Mouse (Mus musculus) intestine, embryonic 15.5 days (tissue): ENCODE measurements around the gene 1700023F06Rik. TPM values are rescaled to one million over a fixed set of nuclear protein-coding genes. Genes with fewer than 3 reads are reported as not detected.

Experiments
- ATAC-seq: fragments of 200-750 bp; cut with Nextera tagmentation; 2 replicates; pipeline ENCODE4 v1.8.0; 2017; ENCODE audit warnings: moderate TSS enrichment, moderate library complexity
- H3K27ac ChIP-seq: fragments of 300-500 bp; sonication (generic); 2 replicates; pipeline ENCODE4 v1.5.1; 2015; ENCODE audit warnings: mild to moderate bottlenecking, inconsistent platforms
- H3K27me3 ChIP-seq: fragments of 300-500 bp; sonication (generic); replicated peaks from 2 replicates; pipeline ENCODE4 v1.6.1; 2015; ENCODE audit warnings: inconsistent platforms
- H3K36me3 ChIP-seq: fragments of 300-500 bp; sonication (generic); 2 replicates; pipeline ENCODE4 v1.6.1; 2015; ENCODE audit warnings: inconsistent platforms
- H3K4me1 ChIP-seq: fragments of 300-500 bp; sonication (generic); replicated peaks from 2 replicates; pipeline ENCODE4 v1.6.1; 2015; ENCODE audit warnings: inconsistent platforms
- H3K4me2 ChIP-seq: fragments of 300-500 bp; sonication (generic); replicated peaks from 2 replicates; pipeline ENCODE4 v1.6.1; 2015; ENCODE audit warnings: mild to moderate bottlenecking, inconsistent platforms
- H3K4me3 ChIP-seq: fragments of 300-500 bp; sonication (generic); replicated peaks from 2 replicates; pipeline ENCODE4 v1.5.1; 2015; ENCODE audit warnings: inconsistent platforms
- H3K9ac ChIP-seq: fragments of 300-500 bp; sonication (generic); 2 replicates; pipeline ENCODE4 v1.6.1; 2015; ENCODE audit warnings: inconsistent platforms
- H3K9me3 ChIP-seq: fragments of 300-500 bp; sonication (generic); 2 replicates; pipeline ENCODE4 v1.6.1; 2016; ENCODE audit warnings: inconsistent platforms
- WGBS: fragments of 180-500 bp; shearing (Covaris S2); methylation state at CpG from one replicate; pipeline ENCODE4 v1.1.7; 2015; 5-methylcytosine and 5-hydroxymethylcytosine counted together
- polyA plus RNA-seq: library from polyadenylated mRNA; unstranded; fragments of >200 nt; fragmentation: Nextera tagmentation; extraction: Ambion mirVana; gene quantifications from 2 replicates; pipeline ENCODE4 v1.2.1, GENCODE M21; 2015

The 1700023F06Rik gene
- polyA plus RNA-seq, 1 experiment from 2014 or later: 1.0 TPM

DNA sequence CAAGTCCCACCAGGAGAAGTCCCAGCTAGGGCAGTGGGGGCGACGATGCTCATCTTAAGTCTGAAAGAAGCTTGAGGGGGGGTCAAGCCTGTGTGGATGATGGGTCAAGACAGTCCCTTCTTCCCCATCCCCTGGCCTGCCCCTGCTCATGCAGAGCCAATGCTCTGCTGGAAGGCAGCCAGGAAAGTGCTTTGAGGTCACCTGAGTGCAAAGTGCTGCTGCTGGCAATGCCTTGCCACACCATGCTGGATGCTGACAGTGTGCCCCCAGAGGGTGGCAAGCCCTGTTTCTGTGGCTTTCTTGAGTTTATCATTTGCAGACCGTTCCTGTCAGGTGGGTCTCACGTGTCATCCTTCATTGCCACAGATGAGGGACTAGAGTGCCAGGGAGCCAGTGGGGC is 11.6 kb upstream of the 1700023F06Rik start:
- H3K9me3 ChIP-seq: no peaks in the 10 kb centered on the region
- no peak overlapping the region for H3K27ac ChIP-seq
- H3K36me3 ChIP-seq: peaks cover 15% of the 10 kb centered on the region; the same call in 1 of the 2 replicates
- H3K4me2 ChIP-seq: no peak overlapping the region
- peaks cover 15% of the 10 kb centered on the region for H3K4me1 ChIP-seq
- no peak for ATAC-seq
- no peaks in the 10 kb centered on the region for H3K27me3 ChIP-seq
- H3K9ac ChIP-seq: no peak overlapping the region
- WGBS: 81% methylated on average over 4 of the region's 4 CpGs
- H3K4me3 ChIP-seq: no peak overlapping the region

DNA sequence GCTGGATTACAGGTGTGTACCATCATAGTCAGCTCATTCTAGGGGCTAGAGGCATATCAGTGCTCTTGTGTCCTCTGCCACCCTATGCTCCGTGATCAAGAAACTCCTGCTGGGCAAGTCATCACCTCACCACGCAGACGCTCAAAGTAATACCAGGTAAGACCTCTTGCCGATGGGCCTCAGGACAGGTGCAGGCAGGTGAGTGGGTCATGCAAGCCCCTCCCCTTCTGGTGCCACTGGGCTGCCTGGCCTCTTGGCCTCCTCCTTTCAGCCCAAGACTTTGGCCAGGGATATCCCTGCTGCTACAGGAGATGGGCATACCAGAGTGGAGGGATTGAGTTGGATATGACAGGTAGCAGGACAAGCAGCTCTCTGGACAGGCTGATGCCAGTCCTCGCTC is 10.9 kb upstream of the 1700023F06Rik start:
- no peak overlapping the region for H3K9ac ChIP-seq
- WGBS: 91% methylated on average over 5 of the region's 5 CpGs
- peaks cover 14% of the 10 kb centered on the region; the same call in 1 of the 2 replicates for H3K36me3 ChIP-seq
- H3K4me3 ChIP-seq: no peak overlapping the region
- ATAC-seq: no peak
- H3K27me3 ChIP-seq: no peaks in the 10 kb centered on the region
- H3K4me2 ChIP-seq: no peak overlapping the region
- no peaks in the 10 kb centered on the region for H3K9me3 ChIP-seq
- peaks cover 15% of the 10 kb centered on the region for H3K4me1 ChIP-seq
- H3K27ac ChIP-seq: no peak overlapping the region

DNA sequence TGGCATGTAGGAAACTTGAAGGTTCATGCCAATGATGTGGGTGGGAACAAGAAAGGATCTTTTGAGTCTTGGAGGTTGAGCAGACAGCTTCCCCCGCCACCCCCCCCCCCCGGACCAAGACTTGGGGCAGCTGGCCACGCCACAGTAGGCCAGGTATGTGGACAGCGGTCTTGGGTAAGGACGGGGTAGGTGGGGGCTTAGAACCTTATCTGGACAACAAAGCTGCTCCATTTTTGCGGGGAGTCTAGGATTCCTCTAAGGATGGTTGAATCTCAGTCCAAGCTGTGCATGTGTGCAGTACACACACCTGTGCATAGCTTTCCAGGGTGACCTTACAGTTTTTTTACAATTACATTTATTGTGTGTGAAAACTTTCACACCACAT is 10.2 kb upstream of the 1700023F06Rik start:
- no peak for ATAC-seq
- H3K9ac ChIP-seq: peak overlapping the region; percentile 47
- peak overlapping the region; percentile 43 for H3K4me3 ChIP-seq

DNA sequence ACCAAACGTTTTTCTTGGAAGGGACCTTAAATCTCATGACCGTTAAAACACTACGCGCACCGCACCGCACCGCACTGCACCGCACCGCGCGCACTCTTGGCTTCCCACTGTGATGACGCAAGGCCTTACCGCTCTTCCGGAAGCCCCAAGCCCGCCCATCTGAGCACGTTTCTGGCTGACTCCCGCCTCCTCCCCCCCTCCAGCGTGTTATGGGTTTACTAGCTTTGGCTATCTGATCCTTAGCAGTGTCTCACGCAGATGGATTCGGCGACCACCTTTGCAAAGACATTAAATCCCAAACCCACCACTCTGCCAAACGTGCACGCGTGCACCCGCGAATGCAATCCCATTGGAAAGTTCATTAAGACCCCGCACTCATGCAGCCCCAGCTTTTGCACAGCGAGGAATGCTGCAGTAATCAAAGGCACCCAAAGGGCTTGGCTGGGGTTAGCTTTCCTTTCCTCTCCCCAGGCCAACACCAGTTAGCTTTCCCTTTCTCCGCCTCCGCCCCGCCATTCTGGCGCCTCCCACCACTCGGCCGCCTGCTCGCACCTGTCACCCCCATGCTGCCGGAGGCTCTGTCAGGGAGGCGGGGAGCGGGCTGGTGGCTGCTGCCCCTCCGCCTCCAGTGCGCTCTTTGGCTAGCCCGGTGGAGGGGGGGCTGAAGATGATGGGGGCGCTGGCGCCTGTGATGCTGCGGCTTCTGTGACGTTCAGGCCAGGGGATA is 9.6 kb upstream of the 1700023F06Rik start, which contains the start of gene Spata32:
Gene Spata32 (minus strand): TSS at position 643 of the 727 bp plus-strand sequence.
- peak within 1 kb of the TSS; percentile 47 for H3K9ac ChIP-seq
- 0 out of 2 replicates have a peak within 1 kb of the TSS, but pooled peaks have one; percentile 2 for H3K27ac ChIP-seq
- H3K4me2 ChIP-seq: peak within 1 kb of the TSS; percentile 90
- H3K36me3 ChIP-seq: peaks cover 7% of the 10 kb centered on the region; the same call in 1 of the 2 replicates
- no peaks in the 10 kb centered on the region for H3K27me3 ChIP-seq
- under 1% methylated on average over 45 of the region's 45 CpGs for WGBS
- peaks cover 15% of the 10 kb centered on the region for H3K4me1 ChIP-seq
- ATAC-seq: peak; percentile 77
- peak within 1 kb of the TSS; percentile 43 for H3K4me3 ChIP-seq
- H3K9me3 ChIP-seq: no peaks in the 10 kb centered on the region

More for the DNA sequence above, 10.2 kb upstream of the 1700023F06Rik start:
- H3K4me1 ChIP-seq: peaks cover 15% of the 10 kb centered on the region
- H3K27me3 ChIP-seq: no peaks in the 10 kb centered on the region
- 0 out of 2 replicates have a peak overlapping the region, but pooled peaks have one; percentile 2 for H3K27ac ChIP-seq
- H3K9me3 ChIP-seq: no peaks in the 10 kb centered on the region
- peak overlapping the region; percentile 90 for H3K4me2 ChIP-seq
- H3K36me3 ChIP-seq: peaks cover 8% of the 10 kb centered on the region; the same call in 1 of the 2 replicates
- WGBS: 19% methylated on average over 6 of the region's 6 CpGs

DNA sequence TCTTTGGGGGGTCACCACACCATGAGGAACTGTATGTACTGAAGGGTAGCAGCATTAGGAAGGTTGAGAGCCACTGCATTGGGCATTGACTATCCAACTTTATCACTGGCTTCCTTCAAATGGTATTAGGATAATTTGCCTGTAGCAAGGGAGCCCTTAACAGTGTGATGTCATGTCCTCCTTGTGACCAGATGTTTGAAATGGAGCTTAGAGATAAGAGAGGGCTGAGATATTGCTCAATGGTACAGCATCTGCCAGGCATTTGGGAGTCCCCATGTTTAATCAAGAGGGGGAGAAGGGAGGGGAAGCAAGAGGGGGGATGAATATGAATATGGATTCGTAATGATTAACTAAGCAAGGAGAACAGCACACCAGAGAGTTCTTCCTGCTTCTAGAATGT is 7.0 kb upstream of the 1700023F06Rik start:
- Histone ChIP-seq H3K27me3 (no peaks in the 10 kb centered on the region), H3K4me1 (peaks cover 8% of the 10 kb centered on the region), H3K4me2 (no peak overlapping the region), H3K9ac (no peak overlapping the region), H3K9me3 (no peaks in the 10 kb centered on the region), H3K4me3 (no peak overlapping the region), H3K36me3 (0 out of 2 replicates have a peak, but pooled peaks cover under 1% of the 10 kb centered on the region), H3K27ac (no peak overlapping the region)
- no peak for ATAC-seq
- WGBS: 86% methylated on average over 1 of the region's 1 CpGs

DNA sequence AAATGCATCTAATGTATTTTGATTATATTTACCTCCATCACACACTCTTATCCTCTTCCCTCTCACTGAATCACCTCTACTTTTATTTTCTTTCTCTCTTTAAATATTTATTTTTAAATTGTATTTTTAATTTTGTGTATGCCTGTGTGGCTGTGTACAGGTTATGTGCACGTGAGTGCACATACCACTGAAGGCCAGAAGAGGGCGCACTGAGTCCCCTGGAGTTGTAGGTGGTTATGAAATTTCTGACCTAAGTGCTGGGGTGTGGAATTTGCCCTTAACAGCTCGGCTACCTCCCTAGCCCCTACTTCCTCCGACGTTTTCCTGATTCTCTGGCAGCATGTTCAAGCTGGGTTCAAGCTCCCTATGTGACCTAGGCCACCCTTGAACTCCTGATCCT is 5.4 kb upstream of the 1700023F06Rik start:
- no peak overlapping the region for H3K27ac ChIP-seq
- H3K9ac ChIP-seq: no peak overlapping the region
- no peaks in the 10 kb centered on the region for H3K27me3 ChIP-seq
- no peak for ATAC-seq
- WGBS: 82% methylated on average over 5 of the region's 5 CpGs
- no peak overlapping the region for H3K4me2 ChIP-seq
- H3K36me3 ChIP-seq: no peaks in the 10 kb centered on the region
- no peak overlapping the region for H3K4me3 ChIP-seq
- no peaks in the 10 kb centered on the region for H3K9me3 ChIP-seq
- peaks cover 8% of the 10 kb centered on the region for H3K4me1 ChIP-seq

DNA sequence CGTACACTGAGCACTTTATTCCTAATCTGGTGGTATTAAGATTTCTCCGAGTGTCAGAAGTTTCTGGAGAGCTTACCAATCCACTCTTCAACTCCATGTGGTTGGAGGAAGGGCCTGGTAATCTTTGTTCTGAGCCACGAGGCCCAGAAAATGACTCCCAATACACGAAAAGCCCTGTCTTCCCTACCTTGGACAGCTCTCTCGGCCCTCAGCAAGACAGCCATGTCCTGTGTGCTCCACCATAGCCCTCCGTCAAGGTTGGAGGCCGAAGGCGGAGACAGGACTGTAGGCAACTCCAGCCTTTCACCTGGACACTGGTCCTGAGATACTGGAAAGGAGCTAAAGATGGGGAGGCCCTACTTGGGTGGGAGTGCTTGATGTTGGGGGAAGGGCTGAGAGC is 1.9 kb upstream of the 1700023F06Rik start:
- H3K9ac ChIP-seq: no peak overlapping the region
- H3K4me2 ChIP-seq: no peak overlapping the region
- no peak for ATAC-seq
- H3K27ac ChIP-seq: no peak overlapping the region
- H3K9me3 ChIP-seq: no peaks in the 10 kb centered on the region
- no peak overlapping the region for H3K4me3 ChIP-seq
- 54% methylated on average over 8 of the region's 8 CpGs for WGBS
- no peaks in the 10 kb centered on the region for H3K4me1 ChIP-seq
- H3K27me3 ChIP-seq: no peaks in the 10 kb centered on the region
- H3K36me3 ChIP-seq: no peaks in the 10 kb centered on the region

DNA sequence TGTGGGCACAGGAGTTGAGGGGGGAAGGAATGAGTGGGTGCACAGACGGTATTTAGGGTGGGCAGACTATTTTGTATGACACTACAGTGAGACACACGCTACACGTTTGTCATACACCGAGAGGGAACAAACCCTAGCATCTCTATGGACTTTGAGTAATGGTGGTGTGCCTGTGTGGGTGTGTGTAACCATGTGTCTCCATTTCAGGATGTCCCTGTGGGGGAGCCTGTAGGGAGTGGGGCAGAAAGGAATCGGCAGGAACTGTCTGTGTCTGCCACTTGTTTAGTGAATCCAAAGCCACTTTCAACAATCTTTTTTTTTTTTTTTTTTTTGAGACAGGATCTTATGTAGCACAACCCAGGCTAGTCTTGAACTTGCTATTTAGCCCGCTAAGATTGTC is 2.2 kb downstream of the 1700023F06Rik start:
- H3K4me1 ChIP-seq: 0 out of 2 replicates have a peak, but pooled peaks cover 5% of the 10 kb centered on the region
- no peak overlapping the region for H3K27ac ChIP-seq
- 92% methylated on average over 6 of the region's 6 CpGs for WGBS
- ATAC-seq: no peak
- H3K4me2 ChIP-seq: no peak overlapping the region
- no peaks in the 10 kb centered on the region for H3K36me3 ChIP-seq
- no peaks in the 10 kb centered on the region for H3K9me3 ChIP-seq
- no peak overlapping the region for H3K9ac ChIP-seq
- H3K27me3 ChIP-seq: no peaks in the 10 kb centered on the region
- H3K4me3 ChIP-seq: no peak overlapping the region

DNA sequence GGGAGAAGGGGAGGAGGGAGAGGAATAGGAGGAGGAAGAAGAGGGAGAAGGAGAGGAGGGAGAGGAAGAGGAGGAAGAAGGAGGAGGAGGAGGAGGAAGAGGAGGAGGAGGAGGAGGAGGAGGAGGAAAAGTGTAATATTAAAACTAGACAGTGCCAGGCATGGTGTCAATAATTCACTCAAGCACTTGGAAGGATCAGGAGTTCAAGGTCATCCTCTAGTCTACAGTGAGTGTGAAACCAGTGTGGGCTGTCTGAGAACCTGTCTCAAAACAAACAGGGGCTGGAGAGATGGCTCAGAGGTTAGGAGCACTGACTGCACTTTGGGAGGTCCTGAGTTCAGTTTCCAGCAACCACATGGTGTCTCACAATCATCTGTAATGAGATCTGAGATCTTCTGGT is 6.0 kb downstream of the 1700023F06Rik start:
- Histone ChIP-seq H3K4me1 (peaks cover 20% of the 10 kb centered on the region), H3K4me3 (no peak overlapping the region), H3K27ac (no peak overlapping the region), H3K27me3 (peaks cover 30% of the 10 kb centered on the region), H3K4me2 (no peak overlapping the region), H3K36me3 (no peaks in the 10 kb centered on the region), H3K9me3 (no peaks in the 10 kb centered on the region), H3K9ac (no peak overlapping the region)
- no peak for ATAC-seq

DNA sequence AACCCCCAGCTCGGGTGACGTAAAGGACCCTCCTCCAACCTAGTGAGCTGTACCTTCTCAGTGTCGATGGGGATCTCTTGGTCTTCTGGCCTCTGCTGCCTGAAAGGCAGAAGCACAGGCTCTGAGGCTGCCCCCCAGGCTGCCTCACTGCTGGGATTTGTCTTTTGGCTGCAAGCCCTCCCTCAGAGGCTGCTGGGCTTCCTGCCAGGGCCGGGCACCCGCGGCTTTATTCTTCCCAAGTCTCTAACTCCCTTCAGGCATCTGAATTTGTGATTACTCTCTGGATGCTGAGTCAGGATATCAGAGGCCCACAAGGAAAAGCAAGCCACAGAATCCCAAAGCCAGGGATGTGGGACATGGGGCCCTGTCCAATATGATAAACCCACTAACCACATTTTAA is 6.7 kb downstream of the 1700023F06Rik start:
- H3K27ac ChIP-seq: no peak overlapping the region
- H3K4me1 ChIP-seq: peaks cover 20% of the 10 kb centered on the region
- peaks cover 37% of the 10 kb centered on the region for H3K27me3 ChIP-seq
- H3K9ac ChIP-seq: no peak overlapping the region
- no peak overlapping the region for H3K4me2 ChIP-seq
- WGBS: 32% methylated on average over 6 of the region's 6 CpGs
- H3K9me3 ChIP-seq: no peaks in the 10 kb centered on the region
- H3K36me3 ChIP-seq: no peaks in the 10 kb centered on the region
- no peak for ATAC-seq
- H3K4me3 ChIP-seq: no peak overlapping the region

DNA sequence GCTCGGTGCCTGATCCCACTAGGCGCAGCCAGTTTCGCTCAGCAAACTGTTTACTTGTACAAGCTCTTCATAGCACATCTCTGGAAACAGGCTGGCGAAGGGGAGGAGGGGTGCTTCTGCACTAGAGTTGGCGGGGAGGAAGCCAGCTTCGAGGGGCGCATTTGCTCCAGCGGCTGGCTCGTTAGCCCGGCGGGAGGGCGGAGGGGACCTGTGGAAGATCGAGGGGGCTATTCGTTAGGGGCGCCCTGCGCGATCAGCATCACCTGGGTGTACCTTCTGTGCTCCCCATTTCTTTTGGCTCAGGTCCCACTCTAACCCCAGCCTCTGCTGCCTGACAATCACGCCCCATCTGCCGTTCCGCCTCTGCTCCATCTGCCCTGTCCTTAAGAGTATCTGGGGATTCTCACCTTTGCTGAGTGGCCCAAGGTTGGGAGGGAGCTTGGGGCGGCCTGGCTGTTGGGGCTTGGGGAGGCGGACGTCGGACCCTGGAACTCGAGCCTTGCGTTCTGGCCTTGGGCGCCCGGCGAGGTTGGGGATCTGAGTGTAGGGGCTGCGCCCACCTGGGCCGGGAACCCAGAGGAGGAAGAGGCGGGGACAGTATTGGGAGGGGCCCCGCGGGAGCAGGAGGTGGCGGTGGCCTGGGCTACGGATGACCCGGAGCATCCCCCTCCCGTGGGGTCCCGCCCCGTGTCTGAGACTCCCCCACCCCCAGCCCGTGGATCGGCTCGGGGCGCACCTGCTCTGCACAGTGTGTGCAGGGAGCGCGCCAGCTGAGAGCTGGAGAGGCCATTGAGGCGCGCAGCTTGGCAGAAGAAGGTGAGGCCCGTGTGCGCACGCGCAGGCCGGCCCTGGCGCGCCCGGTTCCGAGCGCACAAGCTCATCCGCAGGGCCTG is 9.2 kb downstream of the 1700023F06Rik start:
- Histone ChIP-seq H3K4me2 (peak overlapping the region; percentile 93), H3K9ac (peak overlapping the region; percentile 56), H3K4me3 (peak overlapping the region; percentile 50), H3K27me3 (peaks cover 53% of the 10 kb centered on the region), H3K36me3 (no peaks in the 10 kb centered on the region), H3K9me3 (no peaks in the 10 kb centered on the region), H3K27ac (no peak overlapping the region), H3K4me1 (peaks cover 20% of the 10 kb centered on the region)
- 2% methylated on average over 59 of the region's 59 CpGs for WGBS
- peak; percentile 69 for ATAC-seq

DNA sequence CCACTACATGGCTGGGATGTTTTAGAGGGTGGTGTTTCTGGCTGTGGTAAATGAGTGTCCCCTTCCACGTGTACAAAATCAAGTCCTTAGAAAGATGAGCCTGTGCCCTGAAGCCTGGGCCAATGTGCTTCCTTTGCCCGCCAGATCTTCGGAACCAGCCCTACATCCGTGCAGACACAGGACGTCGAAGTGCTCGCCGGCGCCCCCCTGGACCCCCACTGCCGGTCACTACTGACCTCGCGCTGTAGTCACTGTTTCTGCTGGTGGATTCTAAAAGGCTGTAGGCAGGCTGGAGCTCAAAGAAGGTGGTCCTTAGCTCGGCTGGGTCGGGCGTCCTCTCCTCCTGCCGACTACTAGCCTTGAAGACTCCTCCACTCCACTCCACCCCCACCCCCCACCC is 10.0 kb downstream of the 1700023F06Rik start:
- peaks cover 61% of the 10 kb centered on the region for H3K27me3 ChIP-seq
- H3K27ac ChIP-seq: no peak overlapping the region
- no peak overlapping the region for H3K9ac ChIP-seq
- ATAC-seq: no peak
- H3K4me1 ChIP-seq: peaks cover 20% of the 10 kb centered on the region
- H3K36me3 ChIP-seq: no peaks in the 10 kb centered on the region
- 12% methylated on average over 16 of the region's 16 CpGs for WGBS
- H3K9me3 ChIP-seq: no peaks in the 10 kb centered on the region
- H3K4me2 ChIP-seq: peak overlapping the region; percentile 93
- peak overlapping the region; percentile 50 for H3K4me3 ChIP-seq
